Mouse (Mus musculus) stomach, embryonic 14.5 days (tissue): ENCODE data around the gene Ambn. TPM values are rescaled to one million over a fixed set of nuclear protein-coding genes. Genes with fewer than 3 reads are reported as not detected.
"Not testable (repeated sequence)": the region's sequence is repeated elsewhere in the genome, so short reads cannot be mapped to it uniquely, and the experiment has no call there.

Source experiments
- ATAC-seq: fragments of 200-750 bp; cut with Nextera tagmentation; 2 replicates; pipeline ENCODE4 v1.8.0; 2017; ENCODE audit warnings: low read depth, moderate TSS enrichment; ENCODE audit not compliant: insufficient number of reproducible peaks, insufficient read depth, low FRiP score
- H3K27ac ChIP-seq: fragments of 300-500 bp; sonication (generic); 2 replicates; pipeline ENCODE4 v1.5.1; 2014; ENCODE audit warnings: mild to moderate bottlenecking, low read length, moderate library complexity, mixed read lengths
- H3K27me3 ChIP-seq: fragments of 300-500 bp; sonication (generic); 2 replicates; pipeline ENCODE4 v1.6.1; 2014; ENCODE audit warnings: low read length, control low read depth, mixed read lengths; ENCODE audit not compliant: control insufficient read depth, insufficient read depth
- H3K36me3 ChIP-seq: fragments of 300-500 bp; sonication (generic); 2 replicates; pipeline ENCODE4 v1.6.1; 2014; ENCODE audit warnings: mild to moderate bottlenecking, control low read depth, low read length, moderate library complexity, mixed read lengths; ENCODE audit not compliant: control insufficient read depth, insufficient read depth
- H3K4me1 ChIP-seq: fragments of 300-500 bp; sonication (generic); 2 replicates; pipeline ENCODE4 v1.6.1; 2014; ENCODE audit warnings: low read length, control low read depth, mixed read lengths; ENCODE audit not compliant: control insufficient read depth, insufficient read depth
- H3K4me2 ChIP-seq: fragments of 300-500 bp; sonication (generic); replicated peaks from 2 replicates; pipeline ENCODE4 v1.6.1; 2014; ENCODE audit warnings: low read depth, low read length, control low read depth
- H3K4me3 ChIP-seq: fragments of 300-500 bp; sonication (generic); 2 replicates; pipeline ENCODE4 v1.5.1; 2014; ENCODE audit warnings: low read depth, low read length, control low read depth
- H3K9ac ChIP-seq: fragments of 300-500 bp; sonication (generic); replicated peaks from 2 replicates; pipeline ENCODE4 v1.6.1; 2014; ENCODE audit warnings: low read depth, mild to moderate bottlenecking, control low read depth, low read length, moderate library complexity, mixed read lengths
- H3K9me3 ChIP-seq: fragments of 300-500 bp; sonication (generic); 2 replicates; pipeline ENCODE4 v1.6.1; 2016; ENCODE audit warnings: low read depth, low read length, control low read depth; ENCODE audit not compliant: control insufficient read depth
- WGBS: fragments of 180-500 bp; shearing (Covaris S2); extraction: QIAGEN DNeasy Blood & Tissue Kit; methylation state at CpG from one replicate; pipeline ENCODE4 v1.1.7; 2014; 5-methylcytosine and 5-hydroxymethylcytosine counted together
- polyA plus RNA-seq: library from polyadenylated mRNA; unstranded; fragments of >200 nt; fragmentation: Nextera tagmentation; extraction: Ambion mirVana; gene quantifications from 2 replicates; pipeline ENCODE4 v1.2.1, GENCODE M21; 2014

Ambn gene
- not detected in 2 replicates for polyA plus RNA-seq

GRCm38 (mm10) chr5:88455691-88456090 is at the start of gene Ambn:
Ambn (plus strand) TSS chr5:88455991.
- no peaks in the 10 kb centered on the region for H3K36me3 ChIP-seq
- H3K9me3 ChIP-seq: no peaks in the 10 kb centered on the region
- H3K4me1 ChIP-seq: no peaks in the 10 kb centered on the region
- no peak within 1 kb of the TSS for H3K27ac ChIP-seq
- WGBS: 80% methylated on average over 3 of the region's 3 CpGs
- no peak within 1 kb of the TSS for H3K4me3 ChIP-seq
- H3K9ac ChIP-seq: no peak within 1 kb of the TSS
- H3K4me2 ChIP-seq: no peak within 1 kb of the TSS
- no peak for ATAC-seq
- no peaks in the 10 kb centered on the region for H3K27me3 ChIP-seq

- Histone ChIP-seq H3K27ac (no peak overlapping the region), H3K27me3 (no peaks in the 10 kb centered on the region), H3K4me1 (no peaks in the 10 kb centered on the region), H3K36me3 (no peaks in the 10 kb centered on the region), H3K4me3 (no peak overlapping the region), H3K4me2 (no peak overlapping the region), H3K9ac (no peak overlapping the region), H3K9me3 (no peaks in the 10 kb centered on the region)
- ATAC-seq: no peak
- WGBS: 90% methylated on average over 8 of the region's 8 CpGs
These were observed 35.3 kb upstream of the Ambn start for GRCm38 (mm10) chr5:88420319-88421065.

- ATAC-seq, H3K4me1 ChIP-seq: not testable (repeated sequence)
These were observed 30.9 kb upstream of the Ambn start for GRCm38 (mm10) chr5:88424892-88425291.

GRCm38 (mm10) chr5:88426753-88427152 is 29.0 kb upstream of the Ambn start:
- Histone ChIP-seq H3K9me3 (no peaks in the 10 kb centered on the region), H3K36me3 (no peaks in the 10 kb centered on the region), H3K27ac (no peak overlapping the region), H3K4me1 (0 out of 2 replicates have a peak, but pooled peaks cover 4% of the 10 kb centered on the region), H3K9ac (no peak overlapping the region), H3K4me3 (no peak overlapping the region), H3K4me2 (no peak overlapping the region), H3K27me3 (no peaks in the 10 kb centered on the region)
- WGBS: 8% methylated on average over 1 of the region's 1 CpGs
- peak; percentile 46; the same call in 1 of the 2 replicates for ATAC-seq

More at GRCm38 (mm10) chr5:88424892-88425291, 30.9 kb upstream of the Ambn start:
- H3K9ac ChIP-seq, H3K36me3 ChIP-seq, H3K27me3 ChIP-seq, H3K4me3 ChIP-seq, H3K27ac ChIP-seq, H3K4me2 ChIP-seq, H3K9me3 ChIP-seq: not testable (repeated sequence)
- 52% methylated on average over 2 of the region's 2 CpGs for WGBS

GRCm38 (mm10) chr5:88467471-88467870 is 11.7 kb downstream of the Ambn start:
- H3K9ac ChIP-seq: no peak overlapping the region
- no peaks in the 10 kb centered on the region for H3K27me3 ChIP-seq
- H3K4me2 ChIP-seq: no peak overlapping the region
- no peaks in the 10 kb centered on the region for H3K36me3 ChIP-seq
- ATAC-seq: no peak
- H3K4me1 ChIP-seq: no peaks in the 10 kb centered on the region
- no peak overlapping the region for H3K4me3 ChIP-seq
- 91% methylated on average over 2 of the region's 2 CpGs for WGBS
- H3K9me3 ChIP-seq: no peaks in the 10 kb centered on the region
- H3K27ac ChIP-seq: no peak overlapping the region

- Histone ChIP-seq H3K4me3 (no peak overlapping the region), H3K9ac (no peak overlapping the region), H3K4me1 (no peaks in the 10 kb centered on the region), H3K9me3 (no peaks in the 10 kb centered on the region), H3K4me2 (no peak overlapping the region), H3K36me3 (no peaks in the 10 kb centered on the region), H3K27ac (no peak overlapping the region), H3K27me3 (no peaks in the 10 kb centered on the region)
- ATAC-seq: no peak
- WGBS: 87% methylated on average over 4 of the region's 4 CpGs
These were observed 13.3 kb downstream of the Ambn start for GRCm38 (mm10) chr5:88468807-88469704.

- Histone ChIP-seq H3K9ac (no peak within 1 kb of the TSS), H3K4me1 (no peaks in the 10 kb centered on the region), H3K36me3 (no peaks in the 10 kb centered on the region), H3K4me3 (no peak within 1 kb of the TSS), H3K4me2 (no peak within 1 kb of the TSS), H3K9me3 (no peaks in the 10 kb centered on the region), H3K27me3 (no peaks in the 10 kb centered on the region), H3K27ac (no peak within 1 kb of the TSS)
- no peak for ATAC-seq
These were observed 31.9 kb downstream of the Ambn start, which contains the start of gene Enam for GRCm38 (mm10) chr5:88487675-88488074. Enam (plus strand) TSS chr5:88487975.

GRCm38 (mm10) chr5:88489004-88489403 is 33.2 kb downstream of the Ambn start:
- no peak overlapping the region for H3K27ac ChIP-seq
- H3K4me3 ChIP-seq: no peak overlapping the region
- no peaks in the 10 kb centered on the region for H3K36me3 ChIP-seq
- H3K9ac ChIP-seq: no peak overlapping the region
- H3K9me3 ChIP-seq: no peaks in the 10 kb centered on the region
- no peak for ATAC-seq
- no peaks in the 10 kb centered on the region for H3K4me1 ChIP-seq
- no peaks in the 10 kb centered on the region for H3K27me3 ChIP-seq
- no peak overlapping the region for H3K4me2 ChIP-seq
- WGBS: 70% methylated on average over 2 of the region's 2 CpGs
